Mouse (Mus musculus) Muller cell, postnatal 12 days (primary cell): Measurements from ENCODE around the gene Tspan13.

ENCODE experiments used
- DNase-seq: peaks from one replicate; pipeline ENCODE4 v3.0.0-alpha.2; 2015; ENCODE audit errors: inconsistent ontology term

The Tspan13 gene

GRCm38 (mm10) chr12:36042348-36042778, at the start of gene Tspan13:
TSS of gene Tspan13 (minus strand) at chr12:36042500.
- peak; percentile 93 for DNase-seq

GRCm38 (mm10) chr12:36091964-36092363, 49.7 kb upstream of the Tspan13 start:
- DNase-seq = no peak

GRCm38 (mm10) chr12:36089221-36089620, 46.9 kb upstream of the Tspan13 start:
- no peak for DNase-seq

GRCm38 (mm10) chr12:36088804-36089203, 46.5 kb upstream of the Tspan13 start:
- no peak for DNase-seq

- DNase-seq = no peak
These were observed 43.1 kb upstream of the Tspan13 start for GRCm38 (mm10) chr12:36085380-36085779.

GRCm38 (mm10) chr12:36078101-36078899, 36.0 kb upstream of the Tspan13 start:
- no peak for DNase-seq

- no peak for DNase-seq
These were observed 30.6 kb upstream of the Tspan13 start for GRCm38 (mm10) chr12:36072860-36073259.

- no peak for DNase-seq
These were observed 27.9 kb upstream of the Tspan13 start for GRCm38 (mm10) chr12:36070231-36070630.

GRCm38 (mm10) chr12:36067538-36067937, 25.2 kb upstream of the Tspan13 start:
- no peak for DNase-seq

- no peak for DNase-seq
These were observed 23.6 kb upstream of the Tspan13 start for GRCm38 (mm10) chr12:36065911-36066310.

- no peak for DNase-seq
These were observed 15.4 kb upstream of the Tspan13 start for GRCm38 (mm10) chr12:36057699-36058098.

GRCm38 (mm10) chr12:36050276-36050675, 8.0 kb upstream of the Tspan13 start:
- no peak for DNase-seq

GRCm38 (mm10) chr12:36047593-36047992, 5.3 kb upstream of the Tspan13 start:
- no peak for DNase-seq

GRCm38 (mm10) chr12:36046196-36046595, 3.9 kb upstream of the Tspan13 start:
- no peak for DNase-seq

- no peak for DNase-seq
These were observed 2.4 kb upstream of the Tspan13 start for GRCm38 (mm10) chr12:36044691-36045090.

- DNase-seq = peak; percentile 71
These were observed 475 bp downstream of the Tspan13 start for GRCm38 (mm10) chr12:36041703-36042347.

- DNase-seq = no peak
These were observed 1.1 kb downstream of the Tspan13 start for GRCm38 (mm10) chr12:36041281-36041589.

- no peak for DNase-seq
These were observed 1.6 kb downstream of the Tspan13 start for GRCm38 (mm10) chr12:36040571-36041280.

GRCm38 (mm10) chr12:36039541-36040084, 2.7 kb downstream of the Tspan13 start:
- no peak for DNase-seq

GRCm38 (mm10) chr12:36036776-36037175, 5.5 kb downstream of the Tspan13 start:
- DNase-seq = no peak

GRCm38 (mm10) chr12:36036121-36036520, 6.2 kb downstream of the Tspan13 start:
- DNase-seq = no peak

- DNase-seq = no peak
These were observed 6.8 kb downstream of the Tspan13 start for GRCm38 (mm10) chr12:36035501-36035900.
